Mouse (Mus musculus): ENCODE data around the gene Fam78b. TPM values are rescaled to one million over a fixed set of nuclear protein-coding genes. Genes with fewer than 3 reads are reported as not detected.

Fam78b gene
- polyA plus RNA-seq, 1 experiment from 2014 or later, result 0.31 TPM

DNA sequence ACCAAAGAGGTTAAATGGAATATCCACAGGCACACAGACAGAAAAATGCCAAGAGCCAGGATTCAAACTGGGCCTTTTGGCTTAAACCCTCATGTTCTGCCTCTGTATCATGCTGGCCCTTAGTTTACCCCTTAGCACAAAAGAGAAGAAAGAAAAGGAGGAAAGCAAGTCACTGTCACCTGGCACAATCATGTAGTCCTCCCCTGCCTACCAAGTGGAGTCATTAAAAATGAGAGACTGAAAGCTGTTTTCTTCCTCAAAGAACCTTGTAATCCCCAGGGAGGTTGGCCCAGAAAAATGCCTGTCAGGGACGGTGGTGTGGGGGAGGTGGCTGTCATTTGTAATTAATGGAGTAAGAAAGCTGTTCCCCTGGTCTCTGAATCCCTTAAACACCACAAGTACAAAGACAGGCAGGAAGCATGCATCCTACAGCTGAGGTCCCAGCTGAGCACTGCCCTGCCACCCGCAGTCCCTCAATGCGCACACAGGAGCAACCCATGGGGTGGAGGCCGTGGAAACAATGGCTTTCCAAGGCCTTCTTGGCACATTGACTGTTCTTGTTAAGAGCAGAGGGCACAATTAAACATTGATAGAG is 81.4 kb downstream of the Fam78b start:
- no peak for DNase-seq (ENCODE audit: low spot score)

DNA sequence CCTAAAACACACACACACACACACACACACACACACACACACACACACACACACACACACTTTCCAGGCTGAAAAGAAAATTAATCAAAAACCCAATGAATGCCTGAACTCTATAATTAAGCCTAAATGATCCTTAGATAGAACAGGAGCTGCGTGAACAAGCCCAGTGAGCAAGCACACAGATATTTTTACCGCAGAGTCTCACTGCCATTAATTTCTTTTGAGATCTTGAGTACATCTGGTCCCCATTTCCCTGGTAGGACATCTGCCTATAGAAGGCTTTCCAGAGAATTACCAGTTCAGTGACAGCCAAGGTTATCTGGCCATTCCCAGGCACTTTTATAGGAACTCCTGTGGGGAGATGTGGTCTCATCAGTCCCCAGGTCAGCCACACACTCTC is 82.0 kb downstream of the Fam78b start:
- H3K36me3 ChIP-seq, result no peaks in the 10 kb centered on the region

More for the DNA sequence above, 81.4 kb downstream of the Fam78b start:
- Histone ChIP-seq H3K36me3 (no peaks in the 10 kb centered on the region), H3K27me3 (ENCODE audit: low read depth, poor library complexity, severe bottlenecking) (no peaks in the 10 kb centered on the region), H3K4me1 (peaks cover 5% of the 10 kb centered on the region), H3K27ac (no peak overlapping the region), H3K9me3 (replicated peaks) (no peaks in the 10 kb centered on the region), H3K4me3 (no peak overlapping the region)
- WGBS, result 57% methylated on average over 4 of the region's 4 CpGs

DNA sequence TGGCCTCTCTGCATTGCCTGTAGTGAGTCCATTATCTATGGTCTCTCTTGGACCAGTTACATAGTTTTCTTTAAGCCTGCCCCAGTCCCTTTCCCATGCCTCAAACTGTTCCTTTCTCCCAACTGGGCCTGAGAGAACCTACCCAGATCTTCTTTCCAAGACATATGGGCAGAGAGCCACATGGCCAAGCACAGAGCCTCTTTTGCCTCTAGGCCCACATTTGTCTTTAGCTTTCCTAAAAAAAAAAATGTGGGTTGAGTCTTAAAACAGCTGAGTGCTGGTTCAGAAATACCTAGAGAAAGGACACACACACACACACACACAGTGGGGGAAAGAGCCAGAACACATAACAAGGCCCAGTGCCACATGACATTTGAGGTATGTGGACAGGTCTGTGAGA is 83.1 kb downstream of the Fam78b start:
- DNase-seq (ENCODE audit: low spot score), result no peak
- Histone ChIP-seq H3K27me3 (ENCODE audit: low read depth, poor library complexity, severe bottlenecking) (no peaks in the 10 kb centered on the region), H3K9me3 (replicated peaks) (no peaks in the 10 kb centered on the region), H3K4me3 (no peak overlapping the region), H3K36me3 (no peaks in the 10 kb centered on the region), H3K4me1 (peaks cover 5% of the 10 kb centered on the region), H3K27ac (no peak overlapping the region)

More for the DNA sequence above, 82.0 kb downstream of the Fam78b start:
- Histone ChIP-seq H3K27ac (no peak overlapping the region), H3K4me1 (peaks cover 5% of the 10 kb centered on the region), H3K9me3 (replicated peaks) (no peaks in the 10 kb centered on the region), H3K27me3 (ENCODE audit: low read depth, poor library complexity, severe bottlenecking) (no peaks in the 10 kb centered on the region), H3K4me3 (no peak overlapping the region)
- DNase-seq (ENCODE audit: low spot score), result no peak
- 77% methylated on average over 2 of the region's 2 CpGs for WGBS

DNA sequence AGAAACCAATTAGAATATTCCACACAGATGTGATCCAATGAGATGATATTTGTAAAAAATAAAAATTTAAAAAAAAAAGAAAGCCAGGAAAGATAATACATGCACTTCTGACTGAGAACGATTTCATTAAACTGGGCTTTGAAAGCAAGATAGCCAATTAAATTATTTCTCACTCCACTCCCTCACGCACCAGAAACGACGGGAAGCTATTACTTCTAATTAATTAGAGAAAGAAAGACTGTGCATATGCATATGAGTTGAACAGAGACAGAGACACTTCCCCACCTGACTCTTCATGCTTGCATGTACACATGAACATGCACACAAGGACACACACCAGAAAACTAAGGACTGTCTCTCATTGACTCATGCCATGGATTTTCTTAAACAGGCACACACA is 84.2 kb downstream of the Fam78b start:
- no peaks in the 10 kb centered on the region for H3K36me3 ChIP-seq
- peaks cover 5% of the 10 kb centered on the region for H3K4me1 ChIP-seq
- DNase-seq (ENCODE audit: low spot score), result no peak
- 91% methylated on average over 4 of the region's 4 CpGs for WGBS
- no peaks in the 10 kb centered on the region for H3K9me3 ChIP-seq (replicated peaks)
- H3K4me3 ChIP-seq, result no peak overlapping the region
- H3K27me3 ChIP-seq (ENCODE audit: low read depth, poor library complexity, severe bottlenecking), result no peaks in the 10 kb centered on the region
- no peak overlapping the region for H3K27ac ChIP-seq

DNA sequence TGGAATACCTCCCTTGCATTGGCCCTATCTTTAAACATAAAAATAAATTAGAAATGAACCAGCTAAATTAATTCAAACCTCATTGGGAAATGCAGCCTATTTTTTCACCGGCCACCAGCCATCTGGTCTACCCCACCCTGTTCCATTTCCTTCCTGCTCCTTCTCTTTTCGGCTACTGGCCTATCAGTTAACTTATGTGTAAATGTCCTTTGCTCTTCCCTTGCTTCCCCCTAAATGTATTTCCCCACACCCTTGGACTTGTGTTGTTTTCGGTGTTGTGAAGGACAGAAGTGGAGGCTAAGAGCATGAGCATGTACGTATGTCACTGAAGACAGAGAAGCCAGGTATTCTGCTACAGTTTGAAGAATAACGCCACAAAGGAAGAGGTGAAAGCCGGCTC is 89.2 kb downstream of the Fam78b start:
- DNase-seq (ENCODE audit: low spot score), result no peak
- H3K4me1 ChIP-seq, result no peaks in the 10 kb centered on the region
- H3K4me3 ChIP-seq, result no peak overlapping the region
- WGBS, result 94% methylated on average over 6 of the region's 6 CpGs
- H3K36me3 ChIP-seq, result no peaks in the 10 kb centered on the region
- no peaks in the 10 kb centered on the region for H3K9me3 ChIP-seq (replicated peaks)
- H3K27ac ChIP-seq, result no peak overlapping the region
- H3K27me3 ChIP-seq (ENCODE audit: low read depth, poor library complexity, severe bottlenecking), result no peaks in the 10 kb centered on the region

DNA sequence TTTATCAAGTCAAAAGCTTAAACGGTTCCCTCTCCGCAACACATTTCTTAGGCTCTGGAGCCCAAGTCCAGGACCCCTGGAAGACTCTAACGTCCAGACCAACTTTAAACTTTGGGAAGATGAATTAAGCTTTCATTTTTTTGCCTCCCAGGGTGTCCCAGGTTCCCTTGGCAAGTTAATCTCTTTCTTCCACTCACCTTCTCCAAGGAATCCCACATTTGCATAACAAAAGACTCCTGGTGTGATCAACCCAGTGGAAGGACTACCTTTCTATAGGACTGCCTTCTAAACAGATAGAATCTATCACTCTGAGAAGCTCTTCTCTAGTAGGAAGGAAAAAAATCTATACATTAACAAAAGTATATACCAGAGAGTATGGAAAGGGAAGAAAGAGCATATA is 92.3 kb downstream of the Fam78b start:
- Histone ChIP-seq H3K4me1 (no peaks in the 10 kb centered on the region), H3K27me3 (ENCODE audit: low read depth, poor library complexity, severe bottlenecking) (no peaks in the 10 kb centered on the region), H3K9me3 (replicated peaks) (no peaks in the 10 kb centered on the region), H3K36me3 (no peaks in the 10 kb centered on the region), H3K27ac (no peak overlapping the region), H3K4me3 (no peak overlapping the region)
- WGBS, result 61% methylated on average over 3 of the region's 3 CpGs
- no peak for DNase-seq (ENCODE audit: low spot score)

DNA sequence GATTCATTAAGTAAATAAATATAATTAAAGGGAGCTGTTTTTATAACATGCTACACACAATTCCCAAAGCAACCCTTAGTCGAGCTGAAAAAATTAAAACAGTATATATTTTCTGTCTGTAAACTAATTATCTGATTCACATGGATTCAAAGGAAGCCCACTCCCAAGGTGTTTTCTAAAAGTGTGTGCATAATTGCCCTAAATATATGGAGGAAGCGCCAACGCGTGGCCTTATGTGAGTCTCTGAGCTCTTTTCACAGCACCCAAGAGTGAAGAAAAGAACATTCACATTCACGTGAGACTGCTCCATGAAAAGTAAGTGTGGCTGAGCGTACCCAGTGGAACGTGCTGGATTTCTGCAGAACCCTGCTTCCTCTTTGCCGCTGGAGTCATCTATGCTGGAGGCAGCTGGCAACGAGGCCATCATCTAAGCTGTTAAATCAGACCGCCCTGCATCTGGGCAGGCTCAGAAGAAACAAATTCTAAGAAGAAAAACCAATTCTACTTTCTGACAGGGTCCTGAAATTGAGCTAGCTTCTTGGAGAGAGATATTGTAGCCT is 93.5 kb downstream of the Fam78b start:
- 87% methylated on average over 10 of the region's 10 CpGs for WGBS

DNA sequence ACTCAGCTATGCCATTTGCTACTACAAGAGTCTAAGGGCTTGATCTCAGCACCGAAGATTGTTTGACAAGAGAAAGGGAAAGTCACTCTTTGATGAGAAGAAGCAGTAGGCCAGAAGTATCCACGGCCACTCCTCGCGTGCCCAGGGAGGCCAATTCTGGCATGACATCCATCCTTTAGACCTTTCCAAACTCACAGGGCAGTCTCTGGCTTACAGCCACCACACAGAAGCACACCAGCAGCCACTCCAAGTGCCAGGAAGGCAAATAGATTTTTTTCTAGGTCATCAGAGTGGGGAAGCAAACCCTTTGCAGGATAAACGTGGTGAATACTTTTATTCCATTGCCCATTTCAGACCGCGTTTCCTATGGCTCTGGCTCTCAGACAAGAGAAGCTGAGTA is 97.5 kb downstream of the Fam78b start:
- 90% methylated on average over 7 of the region's 7 CpGs for WGBS
- Histone ChIP-seq H3K9me3 (replicated peaks) (no peaks in the 10 kb centered on the region), H3K4me1 (no peaks in the 10 kb centered on the region), H3K27ac (no peak overlapping the region), H3K4me3 (no peak overlapping the region), H3K27me3 (ENCODE audit: low read depth, poor library complexity, severe bottlenecking) (no peaks in the 10 kb centered on the region), H3K36me3 (no peaks in the 10 kb centered on the region)
- no peak for DNase-seq (ENCODE audit: low spot score)

More for the DNA sequence above, 93.5 kb downstream of the Fam78b start:
- no peak for DNase-seq (ENCODE audit: low spot score)
- H3K4me3 ChIP-seq, result no peak overlapping the region
- no peaks in the 10 kb centered on the region for H3K27me3 ChIP-seq (ENCODE audit: low read depth, poor library complexity, severe bottlenecking)
- H3K36me3 ChIP-seq, result no peaks in the 10 kb centered on the region
- no peak overlapping the region for H3K27ac ChIP-seq
- no peaks in the 10 kb centered on the region for H3K9me3 ChIP-seq (replicated peaks)
- no peaks in the 10 kb centered on the region for H3K4me1 ChIP-seq

DNA sequence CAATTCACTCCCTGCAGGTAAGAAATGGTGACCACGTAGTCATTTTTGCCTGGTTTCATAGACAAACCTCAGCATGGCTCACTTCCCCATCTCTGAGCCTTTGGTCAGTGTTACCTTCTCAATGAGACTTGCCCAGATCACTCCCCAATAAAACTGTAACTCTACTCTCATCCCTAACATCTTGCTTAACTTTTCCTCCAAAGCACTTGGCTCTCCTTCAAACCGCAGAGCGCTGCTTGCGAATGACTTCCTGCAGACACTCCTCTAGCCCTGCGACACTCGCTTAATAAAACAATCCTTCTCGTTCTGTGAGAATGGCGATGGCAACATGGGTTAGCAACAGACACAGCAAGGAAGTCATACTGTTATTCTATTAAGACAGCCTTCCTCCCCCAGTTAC is 100.8 kb downstream of the Fam78b start:
- Histone ChIP-seq H3K36me3 (no peaks in the 10 kb centered on the region), H3K9me3 (replicated peaks) (no peaks in the 10 kb centered on the region), H3K27me3 (ENCODE audit: low read depth, poor library complexity, severe bottlenecking) (no peaks in the 10 kb centered on the region), H3K4me1 (peaks cover 11% of the 10 kb centered on the region), H3K4me3 (no peak overlapping the region), H3K27ac (no peak overlapping the region)
- whole genome bisulfite sequencing, result 90% methylated on average over 8 of the region's 8 CpGs
- DNase-seq (ENCODE audit: low spot score), result no peak

DNA sequence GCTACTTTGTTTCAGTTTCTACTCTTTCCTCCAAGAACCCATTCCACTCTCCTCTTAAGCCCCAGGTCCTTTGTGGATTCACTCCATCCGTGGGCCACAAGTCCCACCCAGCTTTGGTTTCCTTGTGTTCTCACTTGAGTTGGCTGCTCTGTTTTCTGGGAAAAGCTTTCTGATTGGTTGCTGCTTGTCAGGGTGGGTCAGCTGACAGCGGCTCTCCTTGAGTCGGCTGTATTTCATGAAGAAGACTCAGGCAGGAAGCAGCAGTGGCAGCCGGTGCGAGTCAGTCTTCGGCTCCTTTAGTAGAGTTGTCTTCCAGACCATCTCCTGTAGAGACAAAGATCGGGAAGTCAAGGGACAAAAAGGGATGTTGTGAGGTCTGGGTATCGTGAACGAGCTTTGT is 101.3 kb downstream of the Fam78b start:
- Histone ChIP-seq H3K27ac (no peak overlapping the region), H3K27me3 (ENCODE audit: low read depth, poor library complexity, severe bottlenecking) (no peaks in the 10 kb centered on the region), H3K4me1 (peaks cover 11% of the 10 kb centered on the region), H3K36me3 (no peaks in the 10 kb centered on the region), H3K4me3 (no peak overlapping the region), H3K9me3 (replicated peaks) (no peaks in the 10 kb centered on the region)
- no peak for DNase-seq (ENCODE audit: low spot score)
- WGBS, result 79% methylated on average over 9 of the region's 9 CpGs

DNA sequence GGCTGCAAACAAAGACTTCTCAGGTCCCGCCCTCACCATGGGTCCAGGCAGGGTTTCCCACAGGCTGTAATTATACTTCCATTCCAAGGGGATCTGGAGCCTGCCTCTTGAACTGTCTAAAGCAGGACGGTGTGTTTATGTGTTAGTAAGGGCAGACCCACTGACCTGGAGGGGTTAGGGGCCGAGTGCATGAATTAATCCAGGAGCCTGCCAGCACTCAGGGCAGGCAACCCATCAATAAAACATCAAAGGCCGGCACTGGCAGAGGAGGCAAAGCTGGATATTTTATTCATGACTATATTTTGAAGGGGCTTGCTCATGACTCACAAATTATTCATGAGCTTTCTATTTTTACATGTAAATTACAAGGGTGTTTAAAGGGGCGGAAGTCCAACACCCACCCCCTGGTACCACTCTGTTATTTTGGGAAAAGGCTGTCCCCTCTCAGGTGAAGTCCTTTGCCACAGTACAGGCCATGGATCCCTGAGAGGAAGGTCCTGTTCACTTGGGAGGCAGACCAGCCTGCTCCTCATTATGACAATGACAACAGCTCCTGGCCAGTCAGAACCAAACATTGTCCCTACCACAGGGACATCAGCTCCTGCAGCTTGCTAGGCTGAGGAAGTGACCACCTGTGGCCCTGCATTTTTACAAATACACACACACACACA is 103.9 kb downstream of the Fam78b start:
- no peaks in the 10 kb centered on the region for H3K36me3 ChIP-seq
- no peaks in the 10 kb centered on the region for H3K9me3 ChIP-seq (replicated peaks)
- H3K27me3 ChIP-seq (ENCODE audit: low read depth, poor library complexity, severe bottlenecking), result no peaks in the 10 kb centered on the region
- 34% methylated on average over 5 of the region's 5 CpGs for WGBS
- H3K27ac ChIP-seq, result no peak overlapping the region
- no peak for DNase-seq (ENCODE audit: low spot score)
- H3K4me1 ChIP-seq, result peaks cover 11% of the 10 kb centered on the region
- H3K4me3 ChIP-seq, result no peak overlapping the region

DNA sequence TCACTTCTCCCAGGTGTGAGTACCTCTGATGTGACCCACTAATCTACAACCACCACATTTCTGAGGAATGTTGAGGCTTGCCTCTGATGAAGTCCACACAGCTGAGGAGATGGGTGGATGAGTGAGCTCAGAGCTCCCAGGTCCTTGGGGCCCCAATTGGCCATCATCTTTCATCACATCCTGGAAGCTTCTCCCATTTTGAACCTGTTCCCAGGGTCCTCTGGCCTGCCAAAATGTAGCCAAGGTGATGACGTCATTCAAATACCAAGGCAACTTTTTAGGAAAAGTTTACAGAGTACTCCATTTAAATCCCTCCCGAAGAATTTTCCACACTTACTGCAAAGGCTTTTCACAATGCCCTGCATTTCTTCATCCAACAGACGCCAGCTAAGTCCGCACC is 104.7 kb downstream of the Fam78b start:
- WGBS, result 89% methylated on average over 4 of the region's 4 CpGs
- Histone ChIP-seq H3K4me1 (peaks cover 11% of the 10 kb centered on the region), H3K9me3 (replicated peaks) (no peaks in the 10 kb centered on the region), H3K27me3 (ENCODE audit: low read depth, poor library complexity, severe bottlenecking) (no peaks in the 10 kb centered on the region), H3K4me3 (no peak overlapping the region), H3K27ac (no peak overlapping the region), H3K36me3 (no peaks in the 10 kb centered on the region)
- DNase-seq (ENCODE audit: low spot score), result no peak

DNA sequence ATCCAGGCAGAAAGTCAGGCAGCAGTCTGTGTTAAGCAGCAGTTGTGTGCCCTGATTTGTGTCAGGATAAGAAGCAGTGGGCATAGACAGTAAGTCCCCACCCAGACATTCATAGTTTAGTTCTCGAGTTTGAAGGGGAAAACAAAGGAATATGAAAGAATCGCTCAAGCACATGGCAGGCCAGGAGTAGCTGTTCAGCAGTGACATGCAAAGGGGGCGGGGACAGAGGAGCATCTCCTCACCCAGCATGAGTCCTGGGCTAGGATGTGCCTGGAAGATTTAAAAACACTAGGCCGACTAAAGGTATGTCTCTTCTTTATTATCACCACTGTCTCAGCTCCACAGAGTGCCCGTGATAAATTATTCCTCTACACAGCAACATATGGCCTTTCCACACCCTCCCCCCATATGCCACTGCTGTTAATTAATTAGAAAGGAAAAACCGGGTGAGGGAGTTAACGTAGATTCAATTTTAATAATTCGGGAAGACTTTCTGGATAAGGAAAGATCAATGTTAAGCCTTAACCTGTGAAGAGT is 107.8 kb downstream of the Fam78b start:
- Histone ChIP-seq H3K36me3 (no peaks in the 10 kb centered on the region), H3K27me3 (ENCODE audit: low read depth, poor library complexity, severe bottlenecking) (no peaks in the 10 kb centered on the region), H3K9me3 (replicated peaks) (no peaks in the 10 kb centered on the region), H3K4me3 (no peak overlapping the region), H3K27ac (no peak overlapping the region), H3K4me1 (peaks cover 11% of the 10 kb centered on the region)
- DNase-seq (ENCODE audit: low spot score), result no peak
- 88% methylated on average over 8 of the region's 8 CpGs for WGBS

Measured in limb, embryonic 10.5 days (tissue).